Mouse (Mus musculus) liver, embryonic 14.5 days (tissue): ENCODE results near the gene Ccnd2. TPM values are rescaled to one million over a fixed set of nuclear protein-coding genes. Genes with fewer than 3 reads are reported as not detected.

Experiments used
- ATAC-seq: fragments of 200-750 bp; cut with Nextera tagmentation; 2 replicates; pipeline ENCODE4 v1.8.0; 2017; ENCODE audit warnings: moderate number of reproducible peaks, mild to moderate bottlenecking, moderate library complexity; ENCODE audit not compliant: insufficient read depth
- DNase-seq, 3 experiments: peaks; one replicate each; pipeline ENCODE4 v3.0.0-alpha.2; 2012 to 2013; ENCODE audit warnings: low read depth in 3 of 3, low spot score in 3 of 3
- H3K27ac ChIP-seq: fragments of 300-500 bp; sonication (generic); 2 replicates; pipeline ENCODE4 v1.5.1; 2014; ENCODE audit warnings: moderate library complexity, mild to moderate bottlenecking, control low read depth, inconsistent platforms
- H3K27me3 ChIP-seq: fragments of 300-500 bp; sonication (generic); 2 replicates; pipeline ENCODE4 v1.6.1; 2014; ENCODE audit warnings: mild to moderate bottlenecking, low read length, moderate library complexity; ENCODE audit not compliant: control insufficient read depth, insufficient read depth
- H3K36me3 ChIP-seq: fragments of 300-500 bp; sonication (generic); replicated peaks from 2 replicates; pipeline ENCODE4 v1.6.1; 2014; ENCODE audit warnings: low read depth; ENCODE audit not compliant: control insufficient read depth, insufficient read depth
- H3K4me1 ChIP-seq, 2 experiments: fragments of 200-500 bp in 1 of 2; fragments of 300-500 bp in 1 of 2; sonication (generic) in 1 of 2; replicated peaks; 2 replicates each; pipeline ENCODE4 v1.6.1; 2012 to 2014; ENCODE audit warnings: antibody characterized with exemption in 1 of 2, inconsistent platforms in 1 of 2, low read length in 1 of 2; ENCODE audit not compliant: control insufficient read depth in 2 of 2, insufficient read depth in 2 of 2
- H3K4me2 ChIP-seq: fragments of 300-500 bp; sonication (generic); 2 replicates; pipeline ENCODE4 v1.6.1; 2014; ENCODE audit warnings: low read depth, mild to moderate bottlenecking, control low read depth, moderate library complexity
- H3K4me3 ChIP-seq, 2 experiments: fragments of 200-500 bp in 1 of 2; fragments of 300-500 bp in 1 of 2; sonication (generic) in 1 of 2; 2 replicates each; pipeline ENCODE4 v1.5.1; 2012 to 2014; ENCODE audit warnings: low read depth in 2 of 2, low read length in 2 of 2, mild to moderate bottlenecking in 2 of 2, control low read depth in 1 of 2, inconsistent platforms in 1 of 2, moderate library complexity in 1 of 2; ENCODE audit not compliant: insufficient read depth in 1 of 2
- H3K9ac ChIP-seq: fragments of 300-500 bp; sonication (generic); replicated peaks from 2 replicates; pipeline ENCODE4 v1.6.1; 2014; ENCODE audit warnings: mild to moderate bottlenecking, control low read depth, moderate library complexity
- H3K9me3 ChIP-seq: fragments of 300-500 bp; sonication (generic); 2 replicates; pipeline ENCODE4 v1.6.1; 2016; ENCODE audit warnings: low read length, mixed read lengths; ENCODE audit not compliant: control insufficient read depth
- CTCF ChIP-seq: IDR thresholded peaks from 2 replicates; pipeline ENCODE4 v1.5.1; 2016; ENCODE audit warnings: antibody characterized with exemption, low read depth, control low read depth
- EP300 ChIP-seq: IDR thresholded peaks from 2 replicates; pipeline ENCODE4 v1.6.1; 2016; ENCODE audit warnings: antibody characterized with exemption, low read depth
- WGBS: fragments of 180-500 bp; shearing (Covaris S2); extraction: QIAGEN DNeasy Blood & Tissue Kit; methylation state at CpG from one replicate; pipeline ENCODE4 v1.1.7; 2014; ENCODE audit not compliant: insufficient replicate concordance; 5-methylcytosine and 5-hydroxymethylcytosine counted together
- polyA plus RNA-seq, 2 experiments: library from polyadenylated mRNA; depleted of rRNA in 1 of 2; stranded (reverse) in 1 of 2; unstranded in 1 of 2; fragments of >200 nt; fragmentation: Nextera tagmentation in 1 of 2; extraction: Ambion mirVana in 1 of 2; gene quantifications; 2 replicates each; pipeline versions ENCODE4 v1.2.1 to v1.2.3; 2012 to 2014

Ccnd2 gene
- polyA plus RNA-seq, 2 experiments: 7.5 to 52.5 TPM

DNA sequence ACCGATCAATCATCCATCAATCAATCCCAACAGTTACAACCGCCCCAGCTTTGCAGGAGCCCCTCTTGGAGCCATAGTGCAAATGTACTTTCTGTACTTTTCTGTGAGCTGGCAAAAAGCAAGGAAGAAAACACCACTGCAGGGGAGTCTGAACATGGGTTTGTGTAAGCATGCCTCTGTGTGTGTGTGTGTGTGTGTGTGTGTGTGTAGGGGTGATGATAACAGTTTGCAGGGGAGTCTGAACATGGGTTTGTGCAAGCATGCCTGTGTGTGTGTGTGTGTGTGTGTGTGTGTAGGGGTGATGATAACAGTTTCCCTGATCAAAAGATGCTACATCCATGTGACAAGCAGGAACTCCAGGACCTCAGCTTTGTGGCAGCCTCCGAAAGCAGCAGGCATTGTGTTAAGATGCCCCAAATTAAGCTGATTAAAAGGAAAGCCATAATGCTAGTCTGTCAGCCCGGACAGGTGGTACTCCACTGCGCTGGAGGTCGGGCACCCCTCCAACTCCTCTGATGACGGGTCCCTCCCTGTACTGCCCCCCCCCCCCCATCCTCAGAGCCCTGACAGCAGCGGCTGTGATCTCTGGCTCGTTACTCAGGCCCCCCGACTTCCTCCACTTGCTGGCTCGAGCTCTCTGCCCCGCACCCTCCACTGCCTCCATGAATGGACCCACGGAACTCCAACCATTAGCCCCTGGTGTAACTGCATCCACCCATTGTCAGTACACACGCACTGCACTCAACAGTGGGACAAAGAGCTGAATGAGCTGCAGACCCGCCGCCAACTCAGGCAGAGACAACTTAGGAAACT lies 18.4 kb downstream of the Ccnd2 start:
- no peak overlapping the region for H3K4me2 ChIP-seq
- no peaks in the 10 kb centered on the region for H3K4me1 ChIP-seq
- ATAC-seq: no peak
- H3K27ac ChIP-seq: no peak overlapping the region
- WGBS: 80% methylated on average over 16 of the region's 16 CpGs
- TF ChIP-seq CTCF (no peak), EP300 (no peak)
- no peaks in the 10 kb centered on the region for H3K9me3 ChIP-seq
- no peak overlapping the region for H3K9ac ChIP-seq
- peaks cover 3% of the 10 kb centered on the region; the same call in 1 of the 2 replicates for H3K36me3 ChIP-seq
- H3K27me3 ChIP-seq: no peaks in the 10 kb centered on the region
- H3K4me3 ChIP-seq: no peak overlapping the region
- DNase-seq: no peak

DNA sequence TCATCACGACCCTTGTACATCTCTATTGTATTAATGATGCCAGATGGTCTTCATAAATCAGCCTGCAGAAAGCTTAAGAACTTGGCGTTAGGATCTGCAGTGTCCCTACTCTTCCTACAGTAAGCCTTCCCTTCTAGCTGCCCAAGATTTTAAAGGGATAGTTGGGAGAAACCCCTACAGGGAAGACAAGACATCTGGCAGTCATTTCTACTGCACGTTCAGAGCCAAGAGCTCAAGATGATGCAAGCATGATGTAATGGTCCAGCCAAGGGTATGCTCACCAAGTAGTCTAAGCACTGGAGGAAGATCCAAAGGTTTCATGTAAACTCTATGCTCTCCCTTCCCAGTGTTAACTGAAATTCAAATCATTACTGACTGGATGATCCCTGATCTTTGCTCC lies 19.3 kb downstream of the Ccnd2 start:
- DNase-seq (no peak), ATAC-seq (no peak)
- Histone ChIP-seq H3K27me3 (no peaks in the 10 kb centered on the region), H3K36me3 (peaks cover 3% of the 10 kb centered on the region), H3K4me1 (no peaks in the 10 kb centered on the region), H3K9me3 (no peaks in the 10 kb centered on the region), H3K4me2 (no peak overlapping the region), H3K4me3 (no peak overlapping the region), H3K9ac (no peak overlapping the region), H3K27ac (no peak overlapping the region)
- WGBS: 61% methylated on average over 3 of the region's 3 CpGs
- no peak for TF ChIP-seq CTCF

DNA sequence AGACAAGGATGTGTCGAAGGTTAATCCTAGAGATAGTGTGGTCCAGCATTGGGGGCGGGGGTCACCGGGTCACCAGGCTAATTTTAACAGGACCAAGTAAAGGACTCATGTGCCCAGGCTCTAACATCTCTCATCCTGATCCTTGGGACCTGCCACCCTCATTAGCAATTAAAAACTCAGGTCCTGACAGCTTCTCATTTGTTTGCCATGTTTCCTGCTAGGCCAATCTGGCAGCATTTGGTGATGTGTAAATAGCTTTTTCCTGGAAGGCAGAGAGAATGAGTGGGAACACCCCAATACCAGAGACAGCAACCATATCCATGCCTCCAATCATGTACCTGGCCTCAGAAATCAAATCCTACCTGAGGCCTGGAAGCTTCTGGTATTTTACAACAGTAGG lies 20.0 kb downstream of the Ccnd2 start:
- no peak overlapping the region for H3K9ac ChIP-seq

DNA sequence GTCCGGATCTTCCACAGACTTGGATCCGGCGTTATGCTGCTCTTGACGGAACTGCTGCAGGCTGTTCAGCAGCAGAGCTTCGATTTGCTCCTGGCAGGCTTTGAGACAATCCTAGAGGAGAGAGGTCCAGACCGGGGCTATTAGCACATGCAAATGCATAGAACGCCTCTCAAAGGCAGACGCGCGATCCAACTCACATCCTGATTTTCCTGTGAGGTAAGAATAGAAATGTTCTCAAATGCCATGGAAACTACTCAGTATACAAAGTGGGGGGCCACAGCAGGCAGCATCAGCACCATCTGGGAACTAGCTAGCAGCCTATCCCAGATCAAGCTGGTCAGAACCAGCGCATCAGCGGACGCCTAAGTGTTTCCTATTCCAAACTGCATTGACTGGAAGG lies 21.6 kb downstream of the Ccnd2 start:
- H3K36me3 ChIP-seq: peaks cover 3% of the 10 kb centered on the region
- ATAC-seq: no peak

More for the DNA sequence above, 20.0 kb downstream of the Ccnd2 start:
- no peak for DNase-seq
- no peaks in the 10 kb centered on the region for H3K9me3 ChIP-seq
- TF ChIP-seq CTCF (no peak), EP300 (no peak)
- no peak overlapping the region for H3K27ac ChIP-seq
- no peaks in the 10 kb centered on the region for H3K27me3 ChIP-seq
- H3K36me3 ChIP-seq: peaks cover 3% of the 10 kb centered on the region
- no peak overlapping the region for H3K4me3 ChIP-seq
- 72% methylated on average over 3 of the region's 3 CpGs for WGBS
- H3K4me1 ChIP-seq: no peaks in the 10 kb centered on the region
- no peak overlapping the region for H3K4me2 ChIP-seq
- ATAC-seq: no peak

DNA sequence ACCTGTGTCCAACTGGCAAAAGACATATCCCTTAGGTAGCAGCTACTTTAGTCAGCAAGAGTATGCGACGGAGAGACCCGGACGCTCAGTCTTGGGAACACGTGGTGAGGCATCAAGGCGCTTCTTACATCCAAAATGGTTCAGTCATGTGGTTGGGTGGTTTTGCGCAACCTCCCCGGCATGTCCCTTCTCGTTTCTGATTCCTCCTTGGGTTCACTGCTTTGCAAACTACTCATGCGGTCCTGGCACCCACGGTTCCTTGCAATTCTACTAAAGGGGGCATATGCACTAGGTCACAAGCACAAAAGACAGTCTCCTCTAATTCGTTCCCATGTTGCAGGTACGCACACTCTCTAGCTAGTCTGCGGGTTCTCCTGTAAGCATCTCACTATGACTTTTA lies 22.3 kb downstream of the Ccnd2 start:
- DNase-seq (no peak), ATAC-seq (no peak)
- Histone ChIP-seq H3K4me2 (no peak overlapping the region), H3K9me3 (no peaks in the 10 kb centered on the region), H3K36me3 (peaks cover 3% of the 10 kb centered on the region), H3K4me1 (no peaks in the 10 kb centered on the region), H3K4me3 (no peak overlapping the region), H3K27me3 (no peaks in the 10 kb centered on the region), H3K27ac (no peak overlapping the region), H3K9ac (no peak overlapping the region)
- 83% methylated on average over 14 of the region's 14 CpGs for WGBS
- no peak for TF ChIP-seq EP300
- TF ChIP-seq CTCF: no peak

More for the DNA sequence above, 21.6 kb downstream of the Ccnd2 start:
- Histone ChIP-seq H3K4me3 (no peak overlapping the region), H3K9ac (no peak overlapping the region), H3K4me2 (no peak overlapping the region), H3K4me1 (no peaks in the 10 kb centered on the region), H3K9me3 (no peaks in the 10 kb centered on the region), H3K27ac (no peak overlapping the region), H3K27me3 (no peaks in the 10 kb centered on the region)
- DNase-seq: no peak
- TF ChIP-seq CTCF (no peak), EP300 (no peak)
- 84% methylated on average over 13 of the region's 13 CpGs for WGBS
